Mouse (Mus musculus) kidney, postnatal 25 days (tissue): Measurements from ENCODE around the gene 1700056E22Rik.
A peak's percentile ranks its signal among the peaks of the same experiment; 100 is the strongest.

Experiments
- DNase-seq, 2 experiments: peaks; one replicate each; pipeline ENCODE4 v3.0.0; 2021; ENCODE audit warnings: mixed read lengths in 2 of 2

The 1700056E22Rik gene

GRCm38 (mm10) chr1:184048675-184049418 lies 14.7 kb upstream of the 1700056E22Rik start:
- DNase-seq, result no peak

- no peak for DNase-seq
Observed at GRCm38 (mm10) chr1:184047818-184048217, 13.7 kb upstream of the 1700056E22Rik start.

- DNase-seq, result no peak
Observed at GRCm38 (mm10) chr1:184046070-184046677, 12.1 kb upstream of the 1700056E22Rik start.

DNA sequence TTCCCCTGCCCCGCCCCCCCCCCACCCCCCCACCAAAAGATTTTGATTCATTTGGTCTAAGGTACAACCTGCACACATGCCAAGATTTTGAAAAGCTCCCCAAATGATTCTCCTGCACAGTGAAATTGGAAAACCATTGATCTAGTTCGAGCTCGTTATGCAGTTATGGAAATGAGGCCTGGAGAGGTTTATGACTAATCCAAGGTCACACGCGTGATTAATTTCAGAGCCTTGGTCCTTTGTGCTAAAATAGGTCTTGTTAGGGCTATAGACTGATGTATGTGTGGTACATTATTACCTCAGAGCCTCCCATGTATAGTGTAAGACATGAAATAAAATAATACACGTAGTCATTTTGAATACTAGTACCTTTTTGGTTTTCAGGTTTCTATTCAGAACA lies 9.3 kb upstream of the 1700056E22Rik start:
- DNase-seq, result no peak

- DNase-seq, result no peak
Observed at GRCm38 (mm10) chr1:184042745-184043144, 8.6 kb upstream of the 1700056E22Rik start.

- DNase-seq, result peak in 1 of 2 experiments; percentile 20
Observed at GRCm38 (mm10) chr1:184041778-184042573, 7.9 kb upstream of the 1700056E22Rik start.

- DNase-seq, result no peak
Observed at GRCm38 (mm10) chr1:184040906-184041305, 6.8 kb upstream of the 1700056E22Rik start.

- no peak for DNase-seq
Observed at GRCm38 (mm10) chr1:184040181-184040580, 6.1 kb upstream of the 1700056E22Rik start.

- no peak for DNase-seq
Observed at GRCm38 (mm10) chr1:184039301-184039700, 5.2 kb upstream of the 1700056E22Rik start.

GRCm38 (mm10) chr1:184037802-184038201 lies 3.7 kb upstream of the 1700056E22Rik start:
- DNase-seq, result no peak

DNA sequence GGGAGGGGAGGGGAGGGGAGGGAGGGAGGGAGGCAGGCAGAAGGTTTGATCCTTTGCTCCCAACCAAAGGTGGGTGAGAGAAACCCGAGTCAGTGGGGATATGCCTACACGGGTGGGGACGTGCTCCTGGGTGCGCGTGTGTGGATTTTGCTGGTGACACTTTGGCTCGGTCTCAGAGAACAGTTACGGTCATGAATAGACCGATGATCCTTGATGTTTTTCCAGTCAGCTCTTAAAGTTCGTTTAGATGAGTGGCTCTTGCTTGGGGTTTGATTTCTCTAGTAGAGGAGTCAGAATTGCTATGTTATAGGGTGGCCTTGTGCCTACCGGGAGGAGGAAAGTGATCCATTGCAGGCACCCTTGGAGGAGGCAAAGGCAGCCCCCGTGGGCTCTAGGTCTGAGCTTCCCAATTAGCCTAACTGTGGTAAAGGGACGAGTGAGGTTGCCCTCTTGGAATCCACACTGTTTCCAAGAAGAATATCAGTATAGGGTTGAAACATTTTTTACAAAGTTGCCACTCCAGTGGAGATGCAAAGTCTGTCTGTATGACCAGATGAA lies 1.3 kb upstream of the 1700056E22Rik start:
- DNase-seq, result no peak

- DNase-seq, result peak in 1 of 2 experiments; percentile 42
Observed at GRCm38 (mm10) chr1:184034741-184035181, 660 bp upstream of the 1700056E22Rik start.

GRCm38 (mm10) chr1:184033390-184034010 lies 601 bp downstream of the 1700056E22Rik start:
- peak in 1 of 2 experiments; percentile 81 for DNase-seq

GRCm38 (mm10) chr1:184032682-184033389 lies 1.3 kb downstream of the 1700056E22Rik start:
- DNase-seq, result no peak

DNA sequence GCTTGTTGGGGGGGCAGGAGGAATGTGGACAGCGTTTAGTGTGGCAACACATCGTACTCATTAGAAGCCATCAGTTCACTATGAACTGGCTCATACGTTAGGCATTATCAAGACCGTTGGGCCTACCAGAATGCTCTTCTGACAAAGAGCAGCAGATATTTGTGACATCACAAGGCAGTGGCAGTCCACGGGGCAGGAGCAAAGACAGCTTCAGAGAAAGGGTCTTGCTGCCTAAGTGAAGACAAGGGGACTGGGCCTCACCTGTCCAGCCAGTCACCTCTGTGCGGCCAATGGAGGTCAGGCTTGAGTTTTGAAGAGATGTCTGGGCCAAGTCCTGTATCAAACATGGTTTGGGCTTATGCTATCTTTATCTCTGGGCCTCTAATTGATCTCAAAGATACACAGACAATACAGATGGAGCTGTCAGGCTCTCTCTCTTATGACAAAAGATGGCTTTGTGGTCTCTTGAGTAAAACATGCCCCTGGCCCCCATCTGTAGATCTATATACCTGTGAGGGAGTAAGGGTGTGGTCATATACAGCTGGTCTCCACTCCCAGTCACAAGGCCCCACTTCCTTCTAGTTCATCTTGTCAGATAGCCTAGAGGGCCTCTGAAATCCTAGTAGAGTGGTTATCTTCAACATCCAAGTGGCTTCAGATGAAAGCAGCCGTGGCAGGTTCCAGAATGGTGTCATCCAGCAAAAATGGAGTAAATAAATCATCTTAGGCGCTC lies 3.9 kb downstream of the 1700056E22Rik start:
- DNase-seq, result no peak

- no peak for DNase-seq
Observed at GRCm38 (mm10) chr1:184027039-184027438, 7.1 kb downstream of the 1700056E22Rik start.

- no peak for DNase-seq
Observed at GRCm38 (mm10) chr1:184025079-184025478, 9.0 kb downstream of the 1700056E22Rik start.

DNA sequence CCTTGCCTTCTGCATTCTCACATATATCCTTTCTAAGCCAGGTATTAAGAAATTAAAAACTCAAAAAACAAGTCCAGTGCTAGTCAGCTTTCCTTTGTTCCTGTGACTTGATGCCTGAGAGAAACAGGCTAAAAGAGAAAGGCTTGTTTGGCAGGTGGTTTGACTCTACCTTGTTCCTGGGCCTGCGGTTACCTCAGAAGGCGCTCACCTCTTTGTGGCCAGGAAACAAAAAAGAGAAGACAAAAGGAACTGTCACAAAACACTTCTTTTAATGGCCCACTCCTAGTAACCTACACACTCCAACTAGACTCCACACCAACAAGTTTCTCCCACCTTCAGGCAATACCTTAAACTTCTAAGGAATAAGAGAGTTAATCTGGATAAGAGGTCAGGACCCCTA lies 9.5 kb downstream of the 1700056E22Rik start:
- DNase-seq, result no peak

GRCm38 (mm10) chr1:184023971-184024370 lies 10.1 kb downstream of the 1700056E22Rik start:
- no peak for DNase-seq

- no peak for DNase-seq
Observed at GRCm38 (mm10) chr1:184019722-184020107, 14.4 kb downstream of the 1700056E22Rik start.

- DNase-seq, result no peak
Observed at GRCm38 (mm10) chr1:184019042-184019721, 14.9 kb downstream of the 1700056E22Rik start.
